Mouse (Mus musculus): ENCODE data around the gene Ndufaf2. TPM values are rescaled to one million over a fixed set of nuclear protein-coding genes. Genes with fewer than 3 reads are reported as not detected.

Gene Ndufaf2
- polyA plus RNA-seq, 1 experiment from 2014 or later = 35.7 TPM

DNA sequence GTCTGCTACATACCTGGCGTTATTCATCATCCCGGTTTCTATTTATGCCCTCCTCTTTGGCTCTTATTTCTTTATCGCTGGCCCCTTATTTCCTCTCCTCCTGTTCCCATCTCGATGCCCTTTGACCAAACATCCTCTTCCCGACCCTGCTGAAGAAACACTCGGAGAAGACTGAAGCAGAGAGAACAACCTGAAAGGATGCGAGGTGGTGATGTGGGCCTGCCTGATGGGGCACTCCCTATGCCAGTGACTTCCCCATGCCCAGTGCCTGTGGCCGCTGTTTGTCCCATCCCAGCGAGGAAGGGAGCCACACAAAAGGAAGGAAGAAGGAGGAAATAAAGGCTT, 204.4 kb downstream of the Ndufaf2 start:
- Histone ChIP-seq H3K9ac (replicated peaks; ENCODE audit: low read depth) (no peak overlapping the region), H3K4me1 (ENCODE audit: insufficient read depth, low read depth, low read length) (peaks cover 8% of the 10 kb centered on the region; the same call in 1 of the 2 replicates), H3K4me3 (ENCODE audit: low read depth, low read length) (no peak overlapping the region), H3K27me3 (replicated peaks; ENCODE audit: insufficient read depth, low read length) (no peaks in the 10 kb centered on the region), H3K4me2 (replicated peaks; ENCODE audit: low read depth, low read length) (no peak overlapping the region), H3K27ac (ENCODE audit: low read length) (0 out of 2 replicates have a peak overlapping the region, but pooled peaks have one; percentile 1), H3K9me3 (ENCODE audit: low read length) (no peaks in the 10 kb centered on the region), H3K36me3 (ENCODE audit: insufficient read depth, low read length) (no peaks in the 10 kb centered on the region)
- WGBS = 30% methylated on average over 9 of the region's 9 CpGs
- TF ChIP-seq EP300 (IDR thresholded peaks at IDR 0.05) (no peak), CTCF (IDR thresholded peaks at IDR 0.05) (no peak)
- no peak for DNase-seq (ENCODE audit: low spot score)
- peak; percentile 56; the same call in 1 of the 2 replicates for ATAC-seq

Other genes starting within 250 kb of the Ndufaf2 start
- 65.7 and 68.2 TPM in 2 replicates for gene Smim15, start 114.2 kb downstream of the Ndufaf2 start, polyA plus RNA-seq (2015; fragmentation: Nextera tagmentation; extraction: Ambion mirVana)
- 8.3 and 9.0 TPM in 2 replicates for gene Ercc8, start 108 bp upstream of the Ndufaf2 start, polyA plus RNA-seq (2015; fragmentation: Nextera tagmentation; extraction: Ambion mirVana)
- gene Elovl7, start 55.8 kb upstream of the Ndufaf2 start, polyA plus RNA-seq (2015; fragmentation: Nextera tagmentation; extraction: Ambion mirVana) = 10.1 and 12.9 TPM in 2 replicates
- 0.70 and 1.2 TPM in 2 replicates for gene Depdc1b, start 157.7 kb upstream of the Ndufaf2 start, polyA plus RNA-seq (2015; fragmentation: Nextera tagmentation; extraction: Ambion mirVana)

Data from lung, postnatal 0 days (tissue).